Mouse (Mus musculus) CD8-positive naive resting alpha-beta T cell, adult 2 months (primary cell): ENCODE measurements around the gene Asb8.

ENCODE experiments used
- DNase-seq, 2 experiments: peaks; one replicate each; pipeline ENCODE4 v3.0.0; 2022; ENCODE audit warnings: low read depth in 2 of 2, low spot score in 2 of 2

Gene Asb8

GRCm38 (mm10) chr15:98119363-98119762 is 46.1 kb downstream of the Asb8 start:
- no peak for DNase-seq

- no peak for DNase-seq
These were observed 49.1 kb downstream of the Asb8 start for GRCm38 (mm10) chr15:98116287-98116686.

GRCm38 (mm10) chr15:98115779-98116163 is 49.7 kb downstream of the Asb8 start:
- no peak for DNase-seq

GRCm38 (mm10) chr15:98114852-98115778 is 50.3 kb downstream of the Asb8 start:
- DNase-seq = no peak

- no peak for DNase-seq
These were observed 51.1 kb downstream of the Asb8 start for GRCm38 (mm10) chr15:98114098-98114851.

GRCm38 (mm10) chr15:98111791-98112190 is 53.6 kb downstream of the Asb8 start:
- DNase-seq = no peak

- peak; percentile 30 to 53 for DNase-seq
These were observed 56.9 kb downstream of the Asb8 start for GRCm38 (mm10) chr15:98108297-98109152.

GRCm38 (mm10) chr15:98107703-98108296 is 57.6 kb downstream of the Asb8 start:
- no peak for DNase-seq

GRCm38 (mm10) chr15:98107230-98107629 is 58.2 kb downstream of the Asb8 start:
- DNase-seq = no peak

GRCm38 (mm10) chr15:98106506-98106905 is 58.9 kb downstream of the Asb8 start:
- DNase-seq = no peak

GRCm38 (mm10) chr15:98102401-98102800 is 63.0 kb downstream of the Asb8 start:
- no peak for DNase-seq

- no peak for DNase-seq
These were observed 66.9 kb downstream of the Asb8 start for GRCm38 (mm10) chr15:98098519-98098918.

GRCm38 (mm10) chr15:98096957-98097356 is 68.5 kb downstream of the Asb8 start:
- DNase-seq = no peak

- no peak for DNase-seq
These were observed 70.5 kb downstream of the Asb8 start for GRCm38 (mm10) chr15:98094905-98095304.

- DNase-seq = peak; percentile 82
These were observed 72.1 kb downstream of the Asb8 start, which contains the start of gene Senp1 for GRCm38 (mm10) chr15:98093121-98094011. Gene Senp1 (minus strand): TSS chr15:98093744.

GRCm38 (mm10) chr15:98092372-98093120 is 72.9 kb downstream of the Asb8 start, which contains the start of gene Pfkm:
Gene Pfkm (plus strand): TSS chr15:98092589.
- DNase-seq = no peak

- DNase-seq = no peak
These were observed 73.6 kb downstream of the Asb8 start for GRCm38 (mm10) chr15:98091841-98092240.

GRCm38 (mm10) chr15:98089421-98090183 is 75.8 kb downstream of the Asb8 start:
- peak; percentile 25 to 57 for DNase-seq
